Comparison of ENCODE assay signal across 32 mouse cellular contexts in the genomic region with DNA sequence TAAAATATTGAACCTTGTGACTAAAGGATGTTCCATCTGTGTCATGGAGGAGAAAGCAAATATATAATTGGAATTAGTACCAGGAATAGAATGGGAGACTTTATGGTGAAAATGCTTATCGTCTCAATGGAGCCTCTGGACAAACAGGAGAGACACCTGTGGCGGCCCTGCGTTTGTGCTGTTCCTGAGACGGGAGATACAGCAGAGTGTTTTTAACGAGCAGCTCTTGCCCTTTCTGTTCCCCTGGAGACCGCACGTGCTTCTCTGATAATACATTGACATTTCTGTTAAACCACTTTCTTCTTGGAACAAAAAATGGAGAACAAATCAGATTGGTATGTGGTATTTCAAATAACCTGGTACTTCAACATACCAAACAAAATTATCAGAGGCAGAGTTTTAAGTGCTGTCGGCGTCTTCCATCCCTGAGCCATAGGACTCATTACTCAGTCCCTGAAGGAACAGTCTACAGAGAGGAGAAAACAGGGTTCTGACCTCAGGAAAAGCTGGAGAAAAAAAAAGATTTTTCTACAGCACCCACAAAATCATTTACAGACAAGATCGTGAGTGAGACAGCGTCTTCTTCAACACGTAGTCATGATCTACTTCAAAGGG. TPM values are rescaled to one million over a fixed set of nuclear protein-coding genes. Genes with fewer than 3 reads are reported as not detected.
A peak's percentile ranks its signal among the peaks of the same experiment; 100 is the strongest.
DNase-seq lines count a peak whose midpoint lies in the region; ATAC-seq and TF ChIP-seq lines count a peak whose summit lies in the region.
"Had no signal": no experiment of that assay in that cellular context is flagged by ENCODE, and none has a peak within 500 bp of the region (broad histone marks: within the 10 kb centered on the region; RNA-seq: fewer than 3 reads in every experiment).

No protein-coding gene starts in this region.

- no peak overlapping the region for H3K9ac ChIP-seq in lung, embryonic 16.5 days (ENCODE audit: low read length)
- H3K9ac ChIP-seq in midbrain, embryonic 16.5 days (ENCODE audit: low read depth, low read length) = no peak overlapping the region
- no peak overlapping the region for H3K9ac ChIP-seq in midbrain, postnatal 0 days (replicated peaks; ENCODE audit: low read length, poor library complexity, severe bottlenecking)
- no peak overlapping the region for H3K9ac ChIP-seq in hindbrain, embryonic 14.5 days
- H3K9ac ChIP-seq: embryonic facial prominence, embryonic 12.5 days; embryonic facial prominence, embryonic 15.5 days; forebrain, postnatal 0 days; hindbrain, embryonic 12.5 days had no signal

- H3K27ac ChIP-seq in lung, embryonic 16.5 days (ENCODE audit: low read length) = peak overlapping the region; percentile 65
- no peak overlapping the region for H3K27ac ChIP-seq in midbrain, embryonic 16.5 days (ENCODE audit: low read length)
- no peak overlapping the region for H3K27ac ChIP-seq in midbrain, postnatal 0 days (ENCODE audit: low read depth, low read length)
- H3K27ac ChIP-seq in hindbrain, embryonic 14.5 days = no peak overlapping the region
- H3K27ac ChIP-seq: embryonic facial prominence, embryonic 12.5 days; embryonic facial prominence, embryonic 15.5 days; gastrocnemius, adult 2 months; hindbrain, embryonic 12.5 days had no signal

- DNase-seq in kidney, adult 9 months = peak; percentile 17
- DNase-seq in kidney, postnatal 10 days = no peak
- DNase-seq in lung, postnatal 10 days = no peak
- DNase-seq in midbrain, postnatal 0 days (ENCODE audit: low spot score) = no peak
- DNase-seq in hindbrain, embryonic 14.5 days (ENCODE audit: low spot score) = no peak
- DNase-seq: adrenal gland, postnatal 10 days; adrenal gland, postnatal 36 days; B cell, adult 2 months; cerebellum, adult 11 months; cerebellum, adult 2 months; cerebellum, adult 9-11 months; cerebellum, postnatal 25 days; forebrain, postnatal 0 days; gastrocnemius, adult 2 months; gastrocnemius, postnatal 14 days; heart, adult 11 months had no signal

- peak; percentile 91 for ATAC-seq in lung, embryonic 16.5 days (ENCODE audit: low read depth)
- 0 out of 2 replicates have a peak, but pooled peaks have one; percentile 51 for ATAC-seq in midbrain, embryonic 16.5 days
- ATAC-seq in midbrain, postnatal 0 days (ENCODE audit: low FRiP score) = no peak
- no peak for ATAC-seq in hindbrain, embryonic 14.5 days (ENCODE audit: low FRiP score)
- ATAC-seq: forebrain, embryonic 14.5 days; forebrain, postnatal 0 days; Patski had no signal

- H3K27me3 ChIP-seq in lung, embryonic 16.5 days (ENCODE audit: control insufficient read depth, insufficient read depth, low read depth, low read length) = no peaks in the 10 kb centered on the region
- H3K27me3 ChIP-seq in midbrain, embryonic 16.5 days (ENCODE audit: control insufficient read depth, insufficient read depth, low read depth, low read length) = no peaks in the 10 kb centered on the region
- H3K27me3 ChIP-seq in midbrain, postnatal 0 days (ENCODE audit: insufficient read depth, low read length) = no peaks in the 10 kb centered on the region
- H3K27me3 ChIP-seq in hindbrain, embryonic 14.5 days (ENCODE audit: control insufficient read depth, insufficient read depth, low read length) = no peaks in the 10 kb centered on the region
- H3K27me3 ChIP-seq: CH12.LX; embryonic facial prominence, embryonic 12.5 days; embryonic facial prominence, embryonic 15.5 days; hindbrain, embryonic 12.5 days had no signal

- no peaks in the 10 kb centered on the region for H3K4me1 ChIP-seq in lung, embryonic 16.5 days (replicated peaks; ENCODE audit: control insufficient read depth, insufficient read depth, low read length)
- H3K4me1 ChIP-seq in midbrain, embryonic 16.5 days (ENCODE audit: control insufficient read depth, insufficient read depth, low read length) = no peaks in the 10 kb centered on the region
- no peaks in the 10 kb centered on the region for H3K4me1 ChIP-seq in midbrain, postnatal 0 days (ENCODE audit: insufficient read depth, low read length)
- no peaks in the 10 kb centered on the region for H3K4me1 ChIP-seq in hindbrain, embryonic 14.5 days (replicated peaks; ENCODE audit: control insufficient read depth, insufficient read depth, low read length)
- H3K4me1 ChIP-seq: embryonic facial prominence, embryonic 12.5 days; embryonic facial prominence, embryonic 15.5 days; hindbrain, embryonic 12.5 days had no signal

- H3K9me3 ChIP-seq in lung, embryonic 16.5 days (ENCODE audit: control insufficient read depth, low read length) = no peaks in the 10 kb centered on the region
- H3K9me3 ChIP-seq in midbrain, embryonic 16.5 days (replicated peaks; ENCODE audit: control insufficient read depth, low read length, poor library complexity, severe bottlenecking) = no peaks in the 10 kb centered on the region
- no peaks in the 10 kb centered on the region for H3K9me3 ChIP-seq in midbrain, postnatal 0 days (ENCODE audit: low read length)
- H3K9me3 ChIP-seq in hindbrain, embryonic 14.5 days (ENCODE audit: control insufficient read depth, low read length) = no peaks in the 10 kb centered on the region
- H3K9me3 ChIP-seq: embryonic facial prominence, embryonic 12.5 days; embryonic facial prominence, embryonic 15.5 days; G1E; hindbrain, embryonic 12.5 days had no signal

- no peak for TF ChIP-seq CTCF in midbrain, postnatal 0 days (IDR thresholded peaks at IDR 0.05)

- H3K4me3 ChIP-seq in lung, embryonic 16.5 days (ENCODE audit: low read length) = no peak overlapping the region
- no peak overlapping the region for H3K4me3 ChIP-seq in midbrain, embryonic 16.5 days (ENCODE audit: low read depth, low read length)
- H3K4me3 ChIP-seq in midbrain, postnatal 0 days (ENCODE audit: low read depth, low read length) = no peak overlapping the region
- H3K4me3 ChIP-seq in hindbrain, embryonic 14.5 days (replicated peaks; ENCODE audit: low read length) = no peak overlapping the region
- H3K4me3 ChIP-seq: embryonic facial prominence, embryonic 12.5 days; embryonic facial prominence, embryonic 15.5 days; gastrocnemius, adult 2 months; hindbrain, embryonic 12.5 days had no signal

- WGBS in lung, embryonic 16.5 days = 44% methylated on average over 12 of the region's 12 CpGs
- 71% methylated on average over 12 of the region's 12 CpGs for WGBS in midbrain, embryonic 16.5 days
- WGBS in midbrain, postnatal 0 days = 80% methylated on average over 12 of the region's 12 CpGs
- 87% methylated on average over 12 of the region's 12 CpGs for WGBS in hindbrain, embryonic 14.5 days

- H3K4me2 ChIP-seq in lung, embryonic 16.5 days (ENCODE audit: low read depth, low read length) = no peak overlapping the region
- no peak overlapping the region for H3K4me2 ChIP-seq in midbrain, embryonic 16.5 days (ENCODE audit: low read length)
- H3K4me2 ChIP-seq in midbrain, postnatal 0 days (ENCODE audit: low read depth, low read length, poor library complexity, severe bottlenecking) = no peak overlapping the region
- H3K4me2 ChIP-seq in hindbrain, embryonic 14.5 days (replicated peaks) = no peak overlapping the region
- H3K4me2 ChIP-seq: embryonic facial prominence, embryonic 12.5 days; embryonic facial prominence, embryonic 15.5 days; heart, embryonic 11.5 days; hindbrain, embryonic 12.5 days had no signal

- H3K36me3 ChIP-seq in lung, embryonic 16.5 days (ENCODE audit: control insufficient read depth, insufficient read depth, low read length) = no peaks in the 10 kb centered on the region
- H3K36me3 ChIP-seq in midbrain, embryonic 16.5 days (ENCODE audit: control insufficient read depth, insufficient read depth, low read length) = no peaks in the 10 kb centered on the region
- no peaks in the 10 kb centered on the region for H3K36me3 ChIP-seq in midbrain, postnatal 0 days (ENCODE audit: insufficient read depth, low read length)
- H3K36me3 ChIP-seq in hindbrain, embryonic 14.5 days (replicated peaks; ENCODE audit: control insufficient read depth, insufficient read depth) = no peaks in the 10 kb centered on the region
- H3K36me3 ChIP-seq: embryonic facial prominence, embryonic 12.5 days; embryonic facial prominence, embryonic 15.5 days; hindbrain, embryonic 12.5 days had no signal

RNA-seq across cellular contexts. Expression of a gene that starts 32.5 kb away (rescaled TPM):
- 0.98 and 1.0 TPM in 2 replicates for polyA plus RNA-seq in lung, embryonic 16.5 days (2015; fragmentation: Nextera tagmentation; extraction: Ambion mirVana)
- 3.6 and 3.8 TPM in 2 replicates for polyA plus RNA-seq in midbrain, embryonic 16.5 days (2015; fragmentation: Nextera tagmentation; extraction: Ambion mirVana)
- total RNA-seq in midbrain, postnatal 0 days (2014; rRNA removed) = 6.8 and 8.1 TPM in 2 replicates
- 4.2 and 4.8 TPM in 2 replicates for polyA plus RNA-seq in midbrain, postnatal 0 days (2015; fragmentation: Nextera tagmentation; extraction: Ambion mirVana)
- polyA plus RNA-seq in hindbrain, embryonic 14.5 days (2014; fragmentation: Nextera tagmentation; extraction: Ambion mirVana) = 2.7 and 3.5 TPM in 2 replicates
- total RNA-seq: CH12.LX; common myeloid progenitor, adult 5-6 weeks; gastrocnemius, adult 2 months; gastrocnemius, postnatal 14 days; gastrocnemius, postnatal 4 days; heart, adult 8-10 months; heart, postnatal 25 days; hematopoietic stem cell, adult 5-6 weeks had no signal
- polyA plus RNA-seq: forebrain, embryonic 11.5 days; G1E had no signal

RNA-seq across cellular contexts. Expression of a gene that starts 38.4 kb away (rescaled TPM):
- 24.8 and 24.9 TPM in 2 replicates for polyA plus RNA-seq in lung, embryonic 16.5 days (2015; fragmentation: Nextera tagmentation; extraction: Ambion mirVana)
- 21.8 and 25.0 TPM in 2 replicates for polyA plus RNA-seq in midbrain, embryonic 16.5 days (2015; fragmentation: Nextera tagmentation; extraction: Ambion mirVana)
- 18.6 and 28.8 TPM in 2 replicates for total RNA-seq in midbrain, postnatal 0 days (2014; rRNA removed)
- polyA plus RNA-seq in midbrain, postnatal 0 days (2015; fragmentation: Nextera tagmentation; extraction: Ambion mirVana) = 18.8 and 19.7 TPM in 2 replicates
- polyA plus RNA-seq in hindbrain, embryonic 14.5 days (2014; fragmentation: Nextera tagmentation; extraction: Ambion mirVana) = 27.5 and 28.0 TPM in 2 replicates

RNA-seq across cellular contexts. Expression of a gene that starts 38.6 kb away (rescaled TPM):
- 17.0 TPM in 2 replicates for polyA plus RNA-seq in lung, embryonic 16.5 days (2015; fragmentation: Nextera tagmentation; extraction: Ambion mirVana)
- 3.2 and 3.3 TPM in 2 replicates for polyA plus RNA-seq in midbrain, embryonic 16.5 days (2015; fragmentation: Nextera tagmentation; extraction: Ambion mirVana)
- total RNA-seq in midbrain, postnatal 0 days (2014; rRNA removed) = 2.4 and 3.2 TPM in 2 replicates
- polyA plus RNA-seq in midbrain, postnatal 0 days (2015; fragmentation: Nextera tagmentation; extraction: Ambion mirVana) = 1.9 and 2.1 TPM in 2 replicates
- polyA plus RNA-seq in hindbrain, embryonic 14.5 days (2014; fragmentation: Nextera tagmentation; extraction: Ambion mirVana) = 4.7 and 5.1 TPM in 2 replicates

Comparison
In these comparisons a context has a peak if more than half of its experiments do, and no peak if none do; other contexts are left out.
1. ATAC-seq: peak in lung, embryonic 16.5 days (single experiment) and midbrain, embryonic 16.5 days (single experiment); none in midbrain, postnatal 0 days (single experiment) and hindbrain, embryonic 14.5 days (single experiment).